Mouse (Mus musculus) embryonic facial prominence, embryonic 15.5 days (tissue): ENCODE data around the gene Gzmk. TPM values are rescaled to one million over a fixed set of nuclear protein-coding genes. Genes with fewer than 3 reads are reported as not detected.

Experiments
- ATAC-seq: fragments of 200-750 bp; cut with Nextera tagmentation; 2 replicates; pipeline ENCODE4 v1.8.0; 2017; ENCODE audit warnings: low read depth, moderate TSS enrichment; ENCODE audit not compliant: insufficient number of reproducible peaks, low FRiP score, low TSS enrichment
- H3K27ac ChIP-seq: fragments of 300-500 bp; sonication (generic); replicated peaks from 2 replicates; pipeline ENCODE4 v1.5.1; 2015; ENCODE audit warnings: mild to moderate bottlenecking, inconsistent platforms
- H3K27me3 ChIP-seq: fragments of 300-500 bp; sonication (generic); 2 replicates; pipeline ENCODE4 v1.6.1; 2015; ENCODE audit warnings: inconsistent platforms
- H3K36me3 ChIP-seq: fragments of 300-500 bp; sonication (generic); 2 replicates; pipeline ENCODE4 v1.6.1; 2015; ENCODE audit warnings: mild to moderate bottlenecking, inconsistent platforms
- H3K4me1 ChIP-seq: fragments of 300-500 bp; sonication (generic); 2 replicates; pipeline ENCODE4 v1.6.1; 2015; ENCODE audit warnings: inconsistent platforms
- H3K4me2 ChIP-seq: fragments of 300-500 bp; sonication (generic); replicated peaks from 2 replicates; pipeline ENCODE4 v1.6.1; 2015; ENCODE audit warnings: mild to moderate bottlenecking, inconsistent platforms
- H3K4me3 ChIP-seq: fragments of 300-500 bp; sonication (generic); replicated peaks from 2 replicates; pipeline ENCODE4 v1.5.1; 2015; ENCODE audit warnings: mild to moderate bottlenecking, inconsistent platforms
- H3K9ac ChIP-seq: fragments of 300-500 bp; sonication (generic); 2 replicates; pipeline ENCODE4 v1.6.1; 2015; ENCODE audit warnings: inconsistent platforms
- H3K9me3 ChIP-seq: fragments of 300-500 bp; sonication (generic); replicated peaks from 2 replicates; pipeline ENCODE4 v1.6.1; 2016; ENCODE audit warnings: inconsistent platforms
- WGBS: fragments of 180-500 bp; shearing (Covaris S2); methylation state at CpG from one replicate; pipeline ENCODE4 v1.1.7; 2015; 5-methylcytosine and 5-hydroxymethylcytosine counted together
- polyA plus RNA-seq: library from polyadenylated mRNA; unstranded; fragments of >200 nt; fragmentation: Nextera tagmentation; extraction: Ambion mirVana; gene quantifications from 2 replicates; pipeline ENCODE4 v1.2.1, GENCODE M21; 2015

Gzmk gene
- polyA plus RNA-seq, 1 experiment from 2014 or later, result not detected

GRCm38 (mm10) chr13:113245025-113245424, 19.3 kb upstream of the Gzmk start:
- Histone ChIP-seq H3K4me1 (no peaks in the 10 kb centered on the region), H3K27ac (no peak overlapping the region), H3K4me2 (no peak overlapping the region), H3K27me3 (no peaks in the 10 kb centered on the region), H3K4me3 (no peak overlapping the region), H3K9me3 (no peaks in the 10 kb centered on the region), H3K36me3 (no peaks in the 10 kb centered on the region), H3K9ac (no peak overlapping the region)
- WGBS, result 76% methylated on average over 8 of the region's 8 CpGs
- no peak for ATAC-seq

GRCm38 (mm10) chr13:113242129-113242528, 16.4 kb upstream of the Gzmk start:
- Histone ChIP-seq H3K36me3 (no peaks in the 10 kb centered on the region), H3K4me3 (no peak overlapping the region), H3K9ac (no peak overlapping the region), H3K4me1 (no peaks in the 10 kb centered on the region), H3K27ac (no peak overlapping the region), H3K27me3 (no peaks in the 10 kb centered on the region), H3K4me2 (no peak overlapping the region), H3K9me3 (no peaks in the 10 kb centered on the region)
- WGBS, result 56% methylated on average over 6 of the region's 6 CpGs
- ATAC-seq, result no peak

GRCm38 (mm10) chr13:113227666-113228463, 2.2 kb upstream of the Gzmk start:
- WGBS, result 82% methylated on average over 17 of the region's 17 CpGs
- no peak overlapping the region for H3K9ac ChIP-seq
- H3K4me1 ChIP-seq, result peaks cover 7% of the 10 kb centered on the region; the same call in 1 of the 2 replicates
- no peak overlapping the region for H3K4me2 ChIP-seq
- H3K4me3 ChIP-seq, result no peak overlapping the region
- no peak overlapping the region for H3K27ac ChIP-seq
- H3K36me3 ChIP-seq, result no peaks in the 10 kb centered on the region
- H3K27me3 ChIP-seq, result no peaks in the 10 kb centered on the region
- no peak for ATAC-seq
- no peaks in the 10 kb centered on the region for H3K9me3 ChIP-seq

- Histone ChIP-seq H3K4me1 (peaks cover 10% of the 10 kb centered on the region), H3K27me3 (no peaks in the 10 kb centered on the region), H3K4me2 (no peak overlapping the region), H3K27ac (no peak overlapping the region), H3K9me3 (no peaks in the 10 kb centered on the region), H3K4me3 (no peak overlapping the region), H3K9ac (no peak overlapping the region), H3K36me3 (no peaks in the 10 kb centered on the region)
- ATAC-seq, result no peak
- 58% methylated on average over 4 of the region's 4 CpGs for WGBS
Measured at GRCm38 (mm10) chr13:113227076-113227475, 1.4 kb upstream of the Gzmk start.

GRCm38 (mm10) chr13:113224105-113224504, 1.6 kb downstream of the Gzmk start:
- H3K9me3 ChIP-seq, result no peaks in the 10 kb centered on the region
- no peaks in the 10 kb centered on the region for H3K27me3 ChIP-seq
- H3K4me1 ChIP-seq, result peaks cover 10% of the 10 kb centered on the region
- peak overlapping the region; percentile 11; the same call in 1 of the 2 replicates for H3K4me3 ChIP-seq
- H3K27ac ChIP-seq, result no peak overlapping the region
- peak overlapping the region; percentile 22 for H3K4me2 ChIP-seq
- ATAC-seq, result no peak
- H3K9ac ChIP-seq, result no peak overlapping the region
- WGBS, result 13% methylated on average over 2 of the region's 2 CpGs
- H3K36me3 ChIP-seq, result no peaks in the 10 kb centered on the region

- ATAC-seq, result no peak
- Histone ChIP-seq H3K4me2 (no peak overlapping the region), H3K9ac (no peak overlapping the region), H3K27me3 (no peaks in the 10 kb centered on the region), H3K36me3 (no peaks in the 10 kb centered on the region), H3K27ac (no peak overlapping the region), H3K9me3 (no peaks in the 10 kb centered on the region), H3K4me1 (peaks cover 10% of the 10 kb centered on the region), H3K4me3 (no peak overlapping the region)
- 58% methylated on average over 6 of the region's 6 CpGs for WGBS
Measured at GRCm38 (mm10) chr13:113221851-113222250, 3.9 kb downstream of the Gzmk start.

GRCm38 (mm10) chr13:113213865-113214264, 11.8 kb downstream of the Gzmk start:
- WGBS, result 79% methylated on average over 3 of the region's 3 CpGs
- H3K4me3 ChIP-seq, result no peak overlapping the region
- ATAC-seq, result no peak

GRCm38 (mm10) chr13:113212401-113212800, 13.3 kb downstream of the Gzmk start:
- WGBS, result 66% methylated on average over 3 of the region's 3 CpGs
- Histone ChIP-seq H3K4me1 (peaks cover 8% of the 10 kb centered on the region), H3K36me3 (no peaks in the 10 kb centered on the region), H3K4me3 (no peak overlapping the region), H3K27ac (no peak overlapping the region), H3K9ac (no peak overlapping the region), H3K4me2 (no peak overlapping the region), H3K9me3 (no peaks in the 10 kb centered on the region), H3K27me3 (peaks cover 16% of the 10 kb centered on the region)
- ATAC-seq, result no peak

More at GRCm38 (mm10) chr13:113213865-113214264, 11.8 kb downstream of the Gzmk start:
- Histone ChIP-seq H3K4me1 (peaks cover 8% of the 10 kb centered on the region), H3K27me3 (peaks cover 13% of the 10 kb centered on the region), H3K36me3 (no peaks in the 10 kb centered on the region), H3K9me3 (no peaks in the 10 kb centered on the region), H3K4me2 (no peak overlapping the region), H3K27ac (no peak overlapping the region), H3K9ac (no peak overlapping the region)

- peaks cover 16% of the 10 kb centered on the region for H3K27me3 ChIP-seq
- H3K4me2 ChIP-seq, result no peak overlapping the region
- H3K36me3 ChIP-seq, result no peaks in the 10 kb centered on the region
- H3K4me1 ChIP-seq, result peaks cover 8% of the 10 kb centered on the region
- no peak overlapping the region for H3K27ac ChIP-seq
- H3K4me3 ChIP-seq, result no peak overlapping the region
- no peak for ATAC-seq
- WGBS, result 40% methylated on average over 15 of the region's 15 CpGs
- H3K9ac ChIP-seq, result no peak overlapping the region
- no peaks in the 10 kb centered on the region for H3K9me3 ChIP-seq
Measured at GRCm38 (mm10) chr13:113211345-113211744, 14.4 kb downstream of the Gzmk start.

- Histone ChIP-seq H3K9me3 (no peaks in the 10 kb centered on the region), H3K27ac (no peak within 1 kb of the TSS), H3K36me3 (no peaks in the 10 kb centered on the region), H3K27me3 (peaks cover 16% of the 10 kb centered on the region), H3K4me3 (0 out of 2 replicates have a peak within 1 kb of the TSS, but pooled peaks have one; percentile 4), H3K9ac (no peak within 1 kb of the TSS), H3K4me1 (peaks cover 8% of the 10 kb centered on the region), H3K4me2 (peak within 1 kb of the TSS; percentile 19; the same call in 1 of the 2 replicates)
- 28% methylated on average over 15 of the region's 15 CpGs for WGBS
- no peak for ATAC-seq
Measured at GRCm38 (mm10) chr13:113209624-113210023, 16.1 kb downstream of the Gzmk start, which contains the start of gene Esm1. Esm1 (plus strand) TSS chr13:113209659.

GRCm38 (mm10) chr13:113205346-113205745, 20.4 kb downstream of the Gzmk start:
- Histone ChIP-seq H3K4me3 (no peak overlapping the region), H3K27me3 (peaks cover 10% of the 10 kb centered on the region), H3K9me3 (no peaks in the 10 kb centered on the region), H3K4me1 (peaks cover 8% of the 10 kb centered on the region), H3K9ac (no peak overlapping the region), H3K4me2 (no peak overlapping the region), H3K27ac (no peak overlapping the region), H3K36me3 (no peaks in the 10 kb centered on the region)
- ATAC-seq, result no peak
- 84% methylated on average over 5 of the region's 5 CpGs for WGBS

GRCm38 (mm10) chr13:113203146-113203545, 22.6 kb downstream of the Gzmk start:
- no peak for ATAC-seq
- no peaks in the 10 kb centered on the region for H3K27me3 ChIP-seq
- H3K9ac ChIP-seq, result no peak overlapping the region
- no peaks in the 10 kb centered on the region for H3K36me3 ChIP-seq
- H3K4me2 ChIP-seq, result no peak overlapping the region
- H3K4me1 ChIP-seq, result no peaks in the 10 kb centered on the region
- no peaks in the 10 kb centered on the region for H3K9me3 ChIP-seq
- no peak overlapping the region for H3K4me3 ChIP-seq
- WGBS, result 64% methylated on average over 5 of the region's 5 CpGs
- H3K27ac ChIP-seq, result no peak overlapping the region
